Mouse (Mus musculus): Measurements from ENCODE around the gene Slc44a4. TPM values are rescaled to one million over a fixed set of nuclear protein-coding genes. Genes with fewer than 3 reads are reported as not detected.

The Slc44a4 gene
- polyA plus RNA-seq, 1 experiment: 0.59 TPM

DNA sequence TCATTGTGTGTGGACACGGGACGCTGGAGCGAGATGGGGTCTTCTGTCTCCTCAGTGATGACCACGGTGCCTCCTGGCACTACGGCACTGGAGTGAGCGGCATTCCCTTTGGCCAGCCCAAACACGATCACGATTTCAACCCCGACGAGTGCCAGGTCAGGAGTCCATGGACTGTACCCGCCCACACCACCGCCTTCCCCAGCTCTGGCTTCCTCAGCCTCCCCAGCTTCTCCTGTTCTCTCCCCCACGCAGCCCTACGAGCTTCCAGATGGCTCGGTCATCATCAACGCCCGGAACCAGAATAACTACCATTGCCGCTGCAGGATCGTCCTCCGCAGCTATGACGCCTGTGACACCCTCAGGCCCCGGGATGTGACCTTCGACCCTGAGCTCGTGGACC is 19.8 kb downstream of the Slc44a4 start:
- Histone ChIP-seq H3K27me3 (ENCODE audit: control insufficient read depth, insufficient read depth, low read length) (no peaks in the 10 kb centered on the region), H3K4me3 (ENCODE audit: control insufficient read depth, insufficient read depth, low read length) (no peak overlapping the region), H3K4me1 (replicated peaks; ENCODE audit: control insufficient read depth, insufficient read depth, low read length) (peaks cover 10% of the 10 kb centered on the region), H3K27ac (ENCODE audit: control insufficient read depth, insufficient read depth, low read length) (no peak overlapping the region), H3K36me3 (ENCODE audit: control insufficient read depth, insufficient read depth, low read length) (peaks cover 8% of the 10 kb centered on the region)
- WGBS: 97% methylated on average over 24 of the region's 24 CpGs
- TF ChIP-seq POLR2A (IDR thresholded peaks at IDR 0.05; ENCODE audit: control insufficient read depth, extremely low read depth, insufficient read depth, low read length, poor library complexity) (no peak), CTCF (IDR thresholded peaks at IDR 0.05; ENCODE audit: borderline replicate concordance, control insufficient read depth, extremely low read depth, insufficient read depth, low read length, poor library complexity) (no peak)
- no peak for DNase-seq

DNA sequence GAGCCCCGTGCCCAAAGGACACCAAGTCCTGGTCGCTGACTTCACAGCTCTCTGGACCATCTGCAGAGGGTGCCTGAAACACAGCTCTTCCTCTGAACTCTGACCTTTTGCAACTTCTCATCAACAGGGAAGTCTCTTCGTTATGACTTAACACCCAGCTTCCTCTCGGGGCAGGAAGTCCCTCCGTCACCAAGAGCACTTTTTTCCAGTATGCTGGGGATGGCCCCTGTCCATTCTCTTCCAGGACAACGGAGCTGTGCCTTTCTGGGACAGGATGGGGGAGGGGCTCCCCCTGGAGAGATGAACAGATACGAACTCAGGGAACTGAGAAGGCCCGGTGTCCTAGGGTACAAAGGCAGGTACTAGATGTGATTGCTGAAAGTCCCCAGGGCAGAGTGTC is 20.6 kb downstream of the Slc44a4 start:
- Histone ChIP-seq H3K27ac (ENCODE audit: control insufficient read depth, insufficient read depth, low read length) (no peak overlapping the region), H3K4me3 (ENCODE audit: control insufficient read depth, insufficient read depth, low read length) (no peak overlapping the region), H3K27me3 (ENCODE audit: control insufficient read depth, insufficient read depth, low read length) (no peaks in the 10 kb centered on the region), H3K36me3 (ENCODE audit: control insufficient read depth, insufficient read depth, low read length) (peaks cover 8% of the 10 kb centered on the region), H3K4me1 (replicated peaks; ENCODE audit: control insufficient read depth, insufficient read depth, low read length) (peaks cover 10% of the 10 kb centered on the region)
- 74% methylated on average over 8 of the region's 8 CpGs for WGBS
- no peak for DNase-seq
- TF ChIP-seq CTCF (IDR thresholded peaks at IDR 0.05; ENCODE audit: borderline replicate concordance, control insufficient read depth, extremely low read depth, insufficient read depth, low read length, poor library complexity) (no peak), POLR2A (IDR thresholded peaks at IDR 0.05; ENCODE audit: control insufficient read depth, extremely low read depth, insufficient read depth, low read length, poor library complexity) (no peak)

GRCm38 (mm10) chr17:34937960-34938505 is 23.8 kb downstream of the Slc44a4 start:
- TF ChIP-seq CTCF (IDR thresholded peaks at IDR 0.05; ENCODE audit: borderline replicate concordance, control insufficient read depth, extremely low read depth, insufficient read depth, low read length, poor library complexity): no peak
- TF ChIP-seq POLR2A (IDR thresholded peaks at IDR 0.05; ENCODE audit: control insufficient read depth, extremely low read depth, insufficient read depth, low read length, poor library complexity): no peak
- Histone ChIP-seq H3K4me1 (replicated peaks; ENCODE audit: control insufficient read depth, insufficient read depth, low read length) (no peaks in the 10 kb centered on the region; the same call in 1 of the 2 replicates), H3K27me3 (ENCODE audit: control insufficient read depth, insufficient read depth, low read length) (no peaks in the 10 kb centered on the region), H3K36me3 (ENCODE audit: control insufficient read depth, insufficient read depth, low read length) (peaks cover 8% of the 10 kb centered on the region), H3K27ac (ENCODE audit: control insufficient read depth, insufficient read depth, low read length) (no peak overlapping the region), H3K4me3 (ENCODE audit: control insufficient read depth, insufficient read depth, low read length) (no peak overlapping the region)
- WGBS: 92% methylated on average over 6 of the region's 6 CpGs
- DNase-seq: no peak

- Histone ChIP-seq H3K4me3 (ENCODE audit: control insufficient read depth, insufficient read depth, low read length) (no peak overlapping the region), H3K27me3 (ENCODE audit: control insufficient read depth, insufficient read depth, low read length) (no peaks in the 10 kb centered on the region), H3K27ac (ENCODE audit: control insufficient read depth, insufficient read depth, low read length) (no peak overlapping the region), H3K4me1 (replicated peaks; ENCODE audit: control insufficient read depth, insufficient read depth, low read length) (no peaks in the 10 kb centered on the region), H3K36me3 (ENCODE audit: control insufficient read depth, insufficient read depth, low read length) (no peaks in the 10 kb centered on the region)
- DNase-seq: no peak
- 75% methylated on average over 15 of the region's 15 CpGs for WGBS
- no peak for TF ChIP-seq CTCF (IDR thresholded peaks at IDR 0.05; ENCODE audit: borderline replicate concordance, control insufficient read depth, extremely low read depth, insufficient read depth, low read length, poor library complexity)
- TF ChIP-seq POLR2A (IDR thresholded peaks at IDR 0.05; ENCODE audit: control insufficient read depth, extremely low read depth, insufficient read depth, low read length, poor library complexity): no peak
Measured at GRCm38 (mm10) chr17:34941344-34942041, 27.2 kb downstream of the Slc44a4 start.

- H3K27ac ChIP-seq (ENCODE audit: control insufficient read depth, insufficient read depth, low read length): no peak overlapping the region
- no peak for DNase-seq
Measured at GRCm38 (mm10) chr17:34943128-34943815, 29.0 kb downstream of the Slc44a4 start.

DNA sequence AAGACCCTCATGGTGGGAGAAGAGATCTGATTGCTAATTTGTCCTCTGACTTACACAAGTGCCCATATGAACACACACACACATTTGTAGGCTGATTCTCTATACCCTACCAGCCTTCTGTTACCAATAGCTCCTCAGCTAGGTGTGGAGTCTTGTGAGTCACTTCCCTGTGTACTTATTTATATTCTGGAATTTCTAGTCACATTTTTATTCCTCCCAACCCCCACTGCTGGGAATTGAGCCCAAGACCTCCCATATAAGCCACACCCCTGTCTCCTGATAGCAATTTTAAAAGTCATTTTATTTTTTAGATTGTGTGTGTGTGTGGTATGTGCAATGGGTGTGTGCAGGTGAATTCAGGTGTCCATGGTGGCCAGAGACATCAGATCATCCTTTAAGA is 30.1 kb downstream of the Slc44a4 start:
- no peak for TF ChIP-seq CTCF (IDR thresholded peaks at IDR 0.05; ENCODE audit: borderline replicate concordance, control insufficient read depth, extremely low read depth, insufficient read depth, low read length, poor library complexity)
- TF ChIP-seq POLR2A (IDR thresholded peaks at IDR 0.05; ENCODE audit: control insufficient read depth, extremely low read depth, insufficient read depth, low read length, poor library complexity): no peak
- DNase-seq: no peak
- Histone ChIP-seq H3K4me1 (replicated peaks; ENCODE audit: control insufficient read depth, insufficient read depth, low read length) (no peaks in the 10 kb centered on the region), H3K27ac (ENCODE audit: control insufficient read depth, insufficient read depth, low read length) (no peak overlapping the region), H3K4me3 (ENCODE audit: control insufficient read depth, insufficient read depth, low read length) (no peak overlapping the region), H3K27me3 (ENCODE audit: control insufficient read depth, insufficient read depth, low read length) (no peaks in the 10 kb centered on the region), H3K36me3 (ENCODE audit: control insufficient read depth, insufficient read depth, low read length) (no peaks in the 10 kb centered on the region)

More at GRCm38 (mm10) chr17:34943128-34943815, 29.0 kb downstream of the Slc44a4 start:
- no peak for TF ChIP-seq POLR2A (IDR thresholded peaks at IDR 0.05; ENCODE audit: control insufficient read depth, extremely low read depth, insufficient read depth, low read length, poor library complexity)
- TF ChIP-seq CTCF (IDR thresholded peaks at IDR 0.05; ENCODE audit: borderline replicate concordance, control insufficient read depth, extremely low read depth, insufficient read depth, low read length, poor library complexity): no peak
- WGBS: over 99% methylated on average over 4 of the region's 4 CpGs
- Histone ChIP-seq H3K4me1 (replicated peaks; ENCODE audit: control insufficient read depth, insufficient read depth, low read length) (no peaks in the 10 kb centered on the region), H3K36me3 (ENCODE audit: control insufficient read depth, insufficient read depth, low read length) (no peaks in the 10 kb centered on the region), H3K27me3 (ENCODE audit: control insufficient read depth, insufficient read depth, low read length) (no peaks in the 10 kb centered on the region), H3K4me3 (ENCODE audit: control insufficient read depth, insufficient read depth, low read length) (no peak overlapping the region)
